Mouse (Mus musculus): ENCODE measurements at regions not wholly inside any gene's neighbourhood (a gene's known extent, or its start where the extent isn't known, plus 50 kb on each side); places are given as distances from the start of the nearest gene placed in this dataset.
A peak's percentile ranks its signal among the peaks of the same experiment; 100 is the strongest.

DNA sequence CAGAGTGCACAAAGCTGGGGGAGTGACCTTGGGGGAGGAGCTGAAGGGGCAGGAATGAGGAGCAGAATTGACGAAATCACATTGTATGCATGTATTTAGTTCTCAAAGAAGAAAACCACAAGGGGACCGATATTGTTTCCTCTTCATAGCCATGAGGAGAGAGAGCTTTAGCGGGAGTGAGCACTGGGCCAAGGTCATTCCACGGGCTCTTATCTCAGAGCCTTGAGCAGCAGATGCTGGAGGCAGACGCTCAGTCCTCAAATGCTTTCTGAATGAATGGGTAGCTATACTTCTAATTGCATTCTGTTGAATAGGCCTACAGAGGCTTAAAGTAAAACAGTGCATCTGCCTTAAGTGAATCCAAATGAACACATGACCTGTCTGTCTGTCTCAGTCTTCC, 245.2 kb upstream of the Rbfox1 start:
- no peak overlapping the region for H3K4me3 ChIP-seq (ENCODE audit: low read length)
- H3K36me3 ChIP-seq (ENCODE audit: control insufficient read depth, insufficient read depth, low read length), result no peaks in the 10 kb centered on the region
- no peak overlapping the region for H3K4me2 ChIP-seq (ENCODE audit: low read depth, low read length)
- H3K4me1 ChIP-seq (replicated peaks; ENCODE audit: control insufficient read depth, insufficient read depth, low read length), result no peaks in the 10 kb centered on the region
- no peak for ATAC-seq (ENCODE audit: low read depth)
- WGBS, result 70% methylated on average over 5 of the region's 5 CpGs
- no peaks in the 10 kb centered on the region for H3K9me3 ChIP-seq (ENCODE audit: control insufficient read depth, low read length)
- no peak overlapping the region for H3K9ac ChIP-seq (ENCODE audit: low read length)
- no peak overlapping the region for H3K27ac ChIP-seq (ENCODE audit: low read length)
- no peaks in the 10 kb centered on the region for H3K27me3 ChIP-seq (ENCODE audit: control insufficient read depth, insufficient read depth, low read depth, low read length)

DNA sequence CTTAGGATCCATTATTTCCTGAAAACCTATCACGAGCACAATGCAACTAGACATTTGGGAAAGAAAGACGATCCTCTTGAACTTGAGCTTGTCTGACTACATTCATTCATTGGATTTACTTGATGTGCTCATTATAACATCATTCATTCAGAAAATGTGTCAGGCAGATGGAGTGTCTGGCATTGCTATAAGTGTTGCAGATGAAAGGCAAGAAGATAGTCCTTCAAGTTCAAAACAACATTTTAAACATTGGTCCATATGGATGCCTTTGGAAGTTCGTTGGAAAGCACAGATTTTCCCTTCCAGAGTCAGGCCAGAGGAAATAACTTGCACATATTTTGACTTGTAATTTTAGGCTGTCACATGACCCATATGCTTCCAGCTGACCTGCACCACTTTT, 255.2 kb upstream of the Rbfox1 start:
- Histone ChIP-seq H3K4me1 (replicated peaks; ENCODE audit: control insufficient read depth, insufficient read depth, low read length) (no peaks in the 10 kb centered on the region), H3K36me3 (ENCODE audit: control insufficient read depth, insufficient read depth, low read length) (no peaks in the 10 kb centered on the region), H3K9me3 (ENCODE audit: control insufficient read depth, low read length) (no peaks in the 10 kb centered on the region), H3K4me2 (ENCODE audit: low read depth, low read length) (no peak overlapping the region), H3K4me3 (ENCODE audit: low read length) (no peak overlapping the region), H3K9ac (ENCODE audit: low read length) (no peak overlapping the region), H3K27ac (ENCODE audit: low read length) (no peak overlapping the region), H3K27me3 (ENCODE audit: control insufficient read depth, insufficient read depth, low read depth, low read length) (no peaks in the 10 kb centered on the region)
- no peak for ATAC-seq (ENCODE audit: low read depth)
- 61% methylated on average over 3 of the region's 3 CpGs for WGBS

DNA sequence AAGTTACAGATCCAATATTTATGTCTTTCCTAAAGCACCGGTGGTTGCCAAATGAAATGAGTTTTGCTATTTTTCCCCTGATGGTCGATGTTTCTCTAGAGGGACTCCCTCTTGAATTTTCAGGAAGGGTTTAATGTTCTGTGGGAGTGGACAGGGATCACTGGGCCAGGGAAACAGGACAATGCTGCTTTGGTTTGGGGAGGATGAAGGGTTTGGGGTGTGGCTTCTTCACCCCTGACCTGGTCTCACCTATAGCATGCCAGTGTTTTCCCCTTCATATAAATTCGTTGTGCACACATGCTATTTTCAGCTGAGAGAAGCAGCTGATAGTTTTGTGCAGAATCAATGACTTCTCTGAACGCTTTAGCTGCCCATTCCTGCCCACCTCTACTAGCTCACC, 257.2 kb upstream of the Rbfox1 start:
- Histone ChIP-seq H3K27me3 (ENCODE audit: control insufficient read depth, insufficient read depth, low read depth, low read length) (no peaks in the 10 kb centered on the region), H3K9me3 (ENCODE audit: control insufficient read depth, low read length) (no peaks in the 10 kb centered on the region), H3K4me1 (replicated peaks; ENCODE audit: control insufficient read depth, insufficient read depth, low read length) (no peaks in the 10 kb centered on the region), H3K4me3 (ENCODE audit: low read length) (no peak overlapping the region), H3K4me2 (ENCODE audit: low read depth, low read length) (no peak overlapping the region), H3K36me3 (ENCODE audit: control insufficient read depth, insufficient read depth, low read length) (no peaks in the 10 kb centered on the region), H3K27ac (ENCODE audit: low read length) (no peak overlapping the region), H3K9ac (ENCODE audit: low read length) (no peak overlapping the region)
- ATAC-seq (ENCODE audit: low read depth), result no peak
- WGBS, result 64% methylated on average over 4 of the region's 4 CpGs

DNA sequence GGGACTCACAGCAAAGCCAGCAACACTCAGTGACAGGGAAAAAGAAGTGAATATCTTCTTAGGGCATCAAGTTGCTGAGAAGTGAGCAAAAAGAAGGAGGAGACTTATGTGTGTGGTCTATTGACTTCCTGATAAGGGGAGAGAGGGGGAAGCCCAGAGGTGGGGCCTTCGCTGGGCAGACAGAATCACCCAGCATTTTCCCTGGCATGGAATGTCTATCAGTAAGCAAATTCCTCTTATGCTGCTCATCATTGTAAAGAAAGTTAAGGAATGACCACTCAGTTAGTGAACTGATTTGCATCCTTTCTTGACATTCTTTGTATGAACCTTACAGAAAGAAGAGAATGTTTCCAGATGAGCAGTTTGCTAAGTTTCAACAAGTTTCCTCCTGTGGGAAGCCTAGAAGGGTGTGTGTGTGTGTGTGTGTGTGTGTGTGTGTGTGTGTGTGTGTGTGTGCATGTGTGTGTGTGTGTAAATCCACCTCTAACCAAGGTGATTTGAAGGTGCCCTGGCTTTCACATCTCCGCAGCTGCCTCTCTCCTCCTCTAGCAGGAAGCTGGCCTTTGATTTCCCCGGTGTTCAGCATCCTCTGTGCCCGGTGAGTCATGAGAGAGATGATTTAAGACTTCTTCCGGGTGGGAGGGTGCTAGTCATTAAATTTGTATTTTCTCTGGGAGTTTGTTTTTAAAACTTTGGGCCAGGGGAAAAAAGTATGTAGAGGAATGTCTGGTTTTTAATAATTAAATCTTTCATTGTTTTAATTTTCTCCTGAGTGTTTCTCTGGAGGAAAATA, 257.8 kb upstream of the Rbfox1 start:
- 33% methylated on average over 5 of the region's 5 CpGs for WGBS
- H3K27me3 ChIP-seq (ENCODE audit: control insufficient read depth, insufficient read depth, low read depth, low read length), result no peaks in the 10 kb centered on the region
- no peaks in the 10 kb centered on the region for H3K36me3 ChIP-seq (ENCODE audit: control insufficient read depth, insufficient read depth, low read length)
- no peaks in the 10 kb centered on the region for H3K9me3 ChIP-seq (ENCODE audit: control insufficient read depth, low read length)
- H3K4me1 ChIP-seq (replicated peaks; ENCODE audit: control insufficient read depth, insufficient read depth, low read length), result no peaks in the 10 kb centered on the region
- H3K4me2 ChIP-seq (ENCODE audit: low read depth, low read length), result no peak overlapping the region
- no peak overlapping the region for H3K9ac ChIP-seq (ENCODE audit: low read length)
- no peak overlapping the region for H3K4me3 ChIP-seq (ENCODE audit: low read length)
- no peak overlapping the region for H3K27ac ChIP-seq (ENCODE audit: low read length)
- ATAC-seq (ENCODE audit: low read depth), result no peak

DNA sequence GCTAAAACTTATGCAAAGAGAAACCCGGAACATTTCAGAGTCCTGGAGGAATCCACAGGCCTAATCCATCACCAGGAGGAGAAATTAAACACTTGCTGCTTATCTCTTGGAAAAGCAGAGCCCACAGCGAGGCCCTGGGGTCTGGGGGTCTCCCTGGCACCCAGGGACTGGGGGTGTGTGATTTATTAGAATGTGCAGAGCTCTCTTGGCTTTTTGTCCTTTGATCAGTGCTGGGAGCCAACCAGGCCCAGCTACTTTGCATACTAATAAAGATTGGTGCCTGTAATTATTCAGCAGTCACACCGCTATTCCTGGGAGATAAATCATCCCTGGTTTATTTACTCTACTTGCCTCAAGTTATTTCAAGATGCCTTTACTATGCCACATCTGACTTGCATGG, 260.0 kb upstream of the Rbfox1 start:
- no peak overlapping the region for H3K4me3 ChIP-seq (ENCODE audit: low read length)
- no peaks in the 10 kb centered on the region for H3K9me3 ChIP-seq (ENCODE audit: control insufficient read depth, low read length)
- H3K4me1 ChIP-seq (replicated peaks; ENCODE audit: control insufficient read depth, insufficient read depth, low read length), result no peaks in the 10 kb centered on the region
- WGBS, result 32% methylated on average over 3 of the region's 3 CpGs
- H3K27me3 ChIP-seq (ENCODE audit: control insufficient read depth, insufficient read depth, low read depth, low read length), result no peaks in the 10 kb centered on the region
- ATAC-seq (ENCODE audit: low read depth), result no peak
- no peak overlapping the region for H3K9ac ChIP-seq (ENCODE audit: low read length)
- H3K36me3 ChIP-seq (ENCODE audit: control insufficient read depth, insufficient read depth, low read length), result no peaks in the 10 kb centered on the region
- no peak overlapping the region for H3K4me2 ChIP-seq (ENCODE audit: low read depth, low read length)
- no peak overlapping the region for H3K27ac ChIP-seq (ENCODE audit: low read length)

DNA sequence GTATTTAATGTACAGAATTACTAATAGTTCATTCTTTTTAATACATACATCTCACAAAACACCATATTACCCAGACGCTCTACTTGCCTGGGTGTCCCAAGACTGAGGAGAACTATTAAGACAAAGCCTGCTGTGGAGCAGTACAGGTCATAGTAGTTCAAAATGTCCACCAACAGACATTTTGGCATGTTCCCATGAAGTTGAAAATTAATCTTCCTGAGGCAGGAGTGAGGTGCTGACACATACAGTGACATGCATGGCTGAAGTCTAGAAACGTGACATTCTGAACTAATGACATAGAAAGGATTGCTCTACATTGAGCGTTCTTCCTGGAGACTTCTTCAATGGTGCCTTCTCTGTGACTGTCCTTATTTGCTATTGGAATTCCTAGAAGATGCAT, 264.6 kb upstream of the Rbfox1 start:
- H3K27ac ChIP-seq (ENCODE audit: low read length), result no peak overlapping the region
- ATAC-seq (ENCODE audit: low read depth), result no peak
- no peak overlapping the region for H3K4me3 ChIP-seq (ENCODE audit: low read length)
- H3K27me3 ChIP-seq (ENCODE audit: control insufficient read depth, insufficient read depth, low read depth, low read length), result no peaks in the 10 kb centered on the region
- H3K4me1 ChIP-seq (replicated peaks; ENCODE audit: control insufficient read depth, insufficient read depth, low read length), result no peaks in the 10 kb centered on the region
- no peak overlapping the region for H3K9ac ChIP-seq (ENCODE audit: low read length)
- no peaks in the 10 kb centered on the region for H3K9me3 ChIP-seq (ENCODE audit: control insufficient read depth, low read length)
- WGBS, result 72% methylated on average over 3 of the region's 3 CpGs
- H3K4me2 ChIP-seq (ENCODE audit: low read depth, low read length), result no peak overlapping the region
- H3K36me3 ChIP-seq (ENCODE audit: control insufficient read depth, insufficient read depth, low read length), result no peaks in the 10 kb centered on the region

DNA sequence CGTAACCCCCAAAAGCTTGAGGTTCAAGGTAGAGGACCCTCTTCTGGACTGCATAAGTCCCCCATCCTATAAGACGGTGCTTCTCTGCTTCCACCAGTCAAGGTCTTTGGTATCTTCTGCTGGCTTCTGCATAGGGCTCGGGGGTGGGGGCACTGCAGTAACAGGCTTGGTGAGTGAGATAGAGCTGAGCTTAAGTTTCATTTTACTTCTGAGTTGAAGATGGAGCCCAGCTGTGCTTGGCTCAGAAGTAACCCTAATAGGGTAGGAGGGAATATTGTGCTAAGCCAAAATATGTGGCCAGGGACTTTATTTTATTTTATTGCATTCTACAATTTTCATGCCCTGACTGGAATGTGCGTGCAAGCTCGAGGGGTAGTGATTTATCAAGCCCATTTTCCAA, 268.8 kb upstream of the Rbfox1 start:
- Histone ChIP-seq H3K4me1 (replicated peaks; ENCODE audit: control insufficient read depth, insufficient read depth, low read length) (no peaks in the 10 kb centered on the region), H3K27me3 (ENCODE audit: control insufficient read depth, insufficient read depth, low read depth, low read length) (no peaks in the 10 kb centered on the region), H3K36me3 (ENCODE audit: control insufficient read depth, insufficient read depth, low read length) (no peaks in the 10 kb centered on the region), H3K9me3 (ENCODE audit: control insufficient read depth, low read length) (no peaks in the 10 kb centered on the region), H3K27ac (ENCODE audit: low read length) (no peak overlapping the region), H3K4me2 (ENCODE audit: low read depth, low read length) (no peak overlapping the region), H3K9ac (ENCODE audit: low read length) (no peak overlapping the region), H3K4me3 (ENCODE audit: low read length) (no peak overlapping the region)
- ATAC-seq (ENCODE audit: low read depth), result peak; percentile 82
- WGBS, result 48% methylated on average over 5 of the region's 5 CpGs

DNA sequence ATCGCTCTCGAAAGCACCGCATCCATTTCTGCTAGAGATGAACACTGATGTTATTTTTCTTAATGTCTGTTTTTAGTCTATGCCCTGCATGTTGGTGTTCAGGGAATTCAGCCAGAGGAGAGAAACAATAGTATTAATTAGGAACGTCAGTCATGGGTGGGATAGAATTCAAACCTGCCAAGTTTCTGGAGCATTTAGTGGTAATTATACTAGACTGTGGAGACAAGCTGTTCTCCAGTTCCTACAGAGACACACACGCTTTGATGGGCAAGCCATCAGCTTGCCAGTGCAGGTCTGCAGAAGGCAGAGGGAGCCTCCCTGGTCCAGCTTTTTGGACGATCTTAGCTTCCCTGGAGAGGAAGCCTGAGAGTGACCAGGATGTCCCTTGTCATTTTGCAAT, 289.8 kb upstream of the Rbfox1 start:
- no peaks in the 10 kb centered on the region for H3K36me3 ChIP-seq (ENCODE audit: control insufficient read depth, insufficient read depth, low read length)
- 77% methylated on average over 6 of the region's 6 CpGs for WGBS
- ATAC-seq (ENCODE audit: low read depth), result no peak
- no peak overlapping the region for H3K4me3 ChIP-seq (ENCODE audit: low read length)
- no peaks in the 10 kb centered on the region for H3K9me3 ChIP-seq (ENCODE audit: control insufficient read depth, low read length)
- H3K4me2 ChIP-seq (ENCODE audit: low read depth, low read length), result no peak overlapping the region
- no peak overlapping the region for H3K27ac ChIP-seq (ENCODE audit: low read length)
- H3K27me3 ChIP-seq (ENCODE audit: control insufficient read depth, insufficient read depth, low read depth, low read length), result no peaks in the 10 kb centered on the region
- no peak overlapping the region for H3K9ac ChIP-seq (ENCODE audit: low read length)
- no peaks in the 10 kb centered on the region for H3K4me1 ChIP-seq (replicated peaks; ENCODE audit: control insufficient read depth, insufficient read depth, low read length)

DNA sequence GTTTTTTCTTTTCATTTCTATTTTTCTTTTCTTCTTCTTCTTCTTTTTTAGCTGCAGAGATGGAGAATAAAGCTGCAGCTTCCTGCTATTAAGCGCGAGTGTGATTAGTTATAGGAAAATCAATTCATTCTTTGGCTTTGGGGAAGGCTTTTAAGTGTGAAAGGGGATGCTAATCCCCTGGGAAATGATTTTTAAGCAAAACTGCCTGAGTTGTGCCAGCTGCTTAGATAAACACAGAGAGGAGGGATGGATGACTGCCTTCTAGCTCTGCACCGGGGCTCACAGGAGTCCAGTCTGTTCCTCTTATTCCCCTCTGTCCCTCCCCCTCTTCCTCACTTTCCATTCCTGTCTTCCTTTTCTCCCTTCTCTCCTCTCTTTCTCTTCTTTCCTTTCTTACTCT, 306.8 kb upstream of the Rbfox1 start:
- ATAC-seq (ENCODE audit: low read depth), result no peak
- H3K9me3 ChIP-seq (ENCODE audit: control insufficient read depth, low read length), result no peaks in the 10 kb centered on the region
- WGBS, result 42% methylated on average over 3 of the region's 3 CpGs

DNA sequence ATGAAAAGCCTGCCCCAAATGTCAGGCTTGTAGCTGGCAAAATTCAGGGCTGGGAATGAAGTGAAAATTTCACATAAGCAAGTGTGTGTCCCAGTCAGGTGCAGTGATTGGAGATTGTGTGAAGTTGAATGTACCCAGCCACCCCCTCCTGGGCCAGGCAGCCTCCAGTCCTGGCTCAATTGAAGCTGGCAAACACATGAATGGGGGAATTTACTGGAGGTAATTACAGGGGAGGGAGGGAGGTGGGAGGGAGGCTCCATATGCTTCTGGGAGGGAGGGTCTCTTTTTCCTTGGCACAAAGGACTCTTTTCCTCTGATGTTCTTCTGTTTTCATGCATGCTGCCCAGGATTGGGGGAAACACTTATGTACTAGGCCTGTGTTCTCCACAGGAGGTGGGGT, 312.4 kb upstream of the Rbfox1 start:
- Histone ChIP-seq H3K9ac (ENCODE audit: low read length) (no peak overlapping the region), H3K4me1 (replicated peaks; ENCODE audit: control insufficient read depth, insufficient read depth, low read length) (peaks cover 9% of the 10 kb centered on the region), H3K27me3 (ENCODE audit: control insufficient read depth, insufficient read depth, low read depth, low read length) (no peaks in the 10 kb centered on the region), H3K36me3 (ENCODE audit: control insufficient read depth, insufficient read depth, low read length) (no peaks in the 10 kb centered on the region), H3K9me3 (ENCODE audit: control insufficient read depth, low read length) (no peaks in the 10 kb centered on the region), H3K27ac (ENCODE audit: low read length) (no peak overlapping the region), H3K4me2 (ENCODE audit: low read depth, low read length) (no peak overlapping the region), H3K4me3 (ENCODE audit: low read length) (no peak overlapping the region)
- no peak for ATAC-seq (ENCODE audit: low read depth)

More for the DNA sequence above, 306.8 kb upstream of the Rbfox1 start:
- Histone ChIP-seq H3K4me1 (replicated peaks; ENCODE audit: control insufficient read depth, insufficient read depth, low read length) (no peaks in the 10 kb centered on the region), H3K4me3 (ENCODE audit: low read length) (no peak overlapping the region), H3K27me3 (ENCODE audit: control insufficient read depth, insufficient read depth, low read depth, low read length) (no peaks in the 10 kb centered on the region), H3K9ac (ENCODE audit: low read length) (no peak overlapping the region), H3K27ac (ENCODE audit: low read length) (no peak overlapping the region), H3K4me2 (ENCODE audit: low read depth, low read length) (no peak overlapping the region), H3K36me3 (ENCODE audit: control insufficient read depth, insufficient read depth, low read length) (no peaks in the 10 kb centered on the region)

All from lung, embryonic 16.5 days (tissue).